Mouse (Mus musculus): Measurements from ENCODE around the gene Mogs.

DNA sequence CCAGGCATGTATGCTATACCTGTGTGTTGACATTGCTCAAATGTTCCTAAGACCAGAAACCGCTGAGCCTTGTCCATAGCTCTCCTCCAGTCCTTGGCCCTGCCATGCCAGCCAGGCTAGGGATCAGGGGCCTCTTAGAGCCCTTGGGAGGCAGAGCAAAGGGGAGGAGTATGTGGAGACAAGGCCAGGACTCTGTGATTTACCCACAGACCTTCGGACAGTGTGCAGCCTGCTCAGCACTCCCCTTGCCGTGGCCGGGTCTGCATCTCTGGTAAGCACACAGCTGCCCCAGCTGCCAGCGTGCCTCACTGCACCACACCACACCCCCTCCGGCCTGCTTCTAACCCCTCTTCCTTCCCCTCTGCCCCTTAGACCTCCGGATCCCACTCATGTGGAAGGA is 32.0 kb downstream of the Mogs start:
- TF ChIP-seq CTCF (IDR thresholded peaks at IDR 0.05; ENCODE audit: low read depth, low read length): no peak
- no peak for TF ChIP-seq TAL1 (conservative IDR thresholded peaks at IDR 0.05; ENCODE audit: low read depth, low read length)
- TF ChIP-seq GATA1 (IDR thresholded peaks at IDR 0.05; ENCODE audit: borderline replicate concordance, low read length): no peak
